Mouse (Mus musculus) fat pad, adult 2 months (tissue): ENCODE results near the gene Mtus2.
"Not testable (repeated sequence)": the region's sequence is repeated elsewhere in the genome, so short reads cannot be mapped to it uniquely, and the experiment has no call there.

Experiments used
- DNase-seq: peaks from one replicate; pipeline ENCODE4 v3.0.0-alpha.2; 2011; ENCODE audit warnings: low read depth, low spot score; ENCODE audit errors: extremely low read depth

Gene Mtus2

DNA sequence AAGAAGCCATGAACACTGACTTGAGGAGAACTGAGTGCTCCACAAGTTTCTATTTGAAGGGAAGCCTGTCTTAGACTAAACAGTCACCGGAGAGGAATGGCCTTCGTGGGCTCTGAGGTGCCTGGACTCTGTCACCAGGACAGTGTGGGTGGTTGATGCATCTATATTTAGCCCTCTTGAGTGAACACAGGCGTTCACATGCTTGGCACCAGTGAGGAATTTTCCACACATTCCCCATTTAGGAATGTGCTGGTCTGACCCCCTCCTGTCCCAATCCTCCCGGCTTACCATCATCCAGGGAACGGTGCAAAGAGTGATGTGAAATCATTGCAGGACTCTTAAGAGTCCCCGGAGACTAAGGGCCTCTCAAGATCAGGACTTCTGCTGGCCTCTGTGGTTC, 314.9 kb downstream of the Mtus2 start:
- DNase-seq, result no peak

DNA sequence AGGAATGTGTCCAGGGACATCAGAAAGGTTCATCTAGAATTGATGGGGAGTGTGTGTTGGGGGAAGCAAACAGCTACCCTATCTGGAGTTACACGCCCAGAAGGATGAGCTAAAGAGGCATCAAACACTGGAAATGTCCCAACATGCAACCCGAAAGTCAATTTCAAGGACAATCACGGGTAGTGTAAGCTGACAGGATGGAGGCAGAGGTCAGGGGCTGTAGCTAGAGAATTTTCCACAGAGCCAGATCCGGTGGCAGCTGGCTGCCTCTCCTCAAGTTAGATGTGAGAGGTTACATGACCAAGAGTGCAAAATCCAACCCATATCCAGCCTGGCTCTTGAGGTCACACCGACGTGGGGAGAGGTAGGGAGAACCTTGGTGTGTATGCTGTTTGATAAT, 315.7 kb downstream of the Mtus2 start:
- DNase-seq, result no peak

DNA sequence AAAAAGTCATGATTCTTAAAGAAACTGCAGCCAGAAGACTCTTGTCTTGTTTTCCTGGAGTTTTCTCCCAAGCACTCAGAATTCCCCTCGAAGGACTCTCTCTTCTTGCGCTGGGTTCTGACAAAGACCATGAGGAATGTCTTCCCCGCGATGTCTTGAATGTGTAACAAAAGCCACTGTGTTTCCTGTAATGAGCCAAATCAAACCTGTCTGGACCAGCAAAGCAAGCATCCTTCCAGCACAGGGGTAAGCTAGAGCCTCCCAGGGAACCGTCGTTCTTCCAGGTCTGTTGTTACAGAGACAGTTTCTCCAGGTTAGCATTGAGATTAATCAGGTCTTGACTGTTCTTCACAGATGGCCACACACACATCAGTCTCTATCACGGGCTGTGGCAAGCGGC, 321.1 kb downstream of the Mtus2 start:
- no peak for DNase-seq

DNA sequence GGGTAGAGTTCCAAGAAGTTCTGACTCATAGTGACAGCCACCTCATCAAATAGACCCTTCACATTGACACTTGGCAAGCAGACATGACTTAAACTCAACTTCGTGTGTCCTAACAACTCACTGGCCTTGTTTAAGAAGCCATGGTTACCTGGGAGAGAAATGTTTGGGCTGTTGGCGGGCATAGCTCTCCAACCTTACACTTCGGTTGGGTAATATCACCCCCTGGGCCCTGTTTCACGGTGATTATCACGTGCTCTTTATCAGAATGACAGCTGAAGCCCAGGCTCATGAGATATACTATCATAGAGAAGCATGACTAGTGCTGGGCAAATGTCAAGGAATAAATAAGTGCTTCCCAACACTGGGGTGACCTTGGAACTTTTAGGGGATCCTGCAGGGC, 323.2 kb downstream of the Mtus2 start:
- no peak for DNase-seq

DNA sequence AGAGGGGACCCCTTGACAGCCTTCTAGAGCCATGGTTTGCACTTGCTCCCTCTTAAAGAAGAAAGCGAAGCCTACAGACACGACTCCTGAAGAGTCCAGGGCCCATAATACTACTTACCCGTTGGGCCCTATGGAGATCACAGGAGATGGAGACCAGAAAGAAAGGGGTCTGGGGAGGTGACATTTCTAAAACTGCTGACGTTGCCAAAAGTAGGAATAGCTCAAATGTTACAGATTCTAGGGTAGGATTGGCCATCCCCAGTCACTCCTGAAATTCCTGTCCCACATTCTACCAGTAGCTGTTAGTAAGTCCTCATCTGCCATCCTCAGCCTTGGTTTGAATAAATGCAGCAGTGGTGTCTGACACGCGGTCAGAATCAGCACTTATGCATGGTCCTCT, 325.0 kb downstream of the Mtus2 start:
- no peak for DNase-seq

DNA sequence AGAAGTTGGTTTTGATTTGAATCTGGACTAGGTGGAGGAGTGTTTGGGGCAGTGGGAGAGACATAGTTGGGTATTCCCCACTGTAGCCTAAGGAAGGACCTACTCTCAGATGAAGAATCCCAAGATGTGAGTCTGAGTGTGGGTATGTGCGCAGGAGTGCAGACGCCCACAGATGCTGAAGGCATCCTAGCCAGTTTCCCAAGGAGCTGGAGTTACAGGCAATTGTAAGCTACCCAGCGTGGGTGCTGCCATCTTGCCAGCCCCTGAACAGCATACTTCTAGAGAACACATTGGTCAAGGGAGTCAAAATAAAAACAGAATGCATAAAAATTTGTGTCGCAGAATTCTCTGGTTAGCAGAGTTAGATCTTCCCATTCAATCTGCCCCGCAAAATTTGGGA, 325.5 kb downstream of the Mtus2 start:
- no peak for DNase-seq

DNA sequence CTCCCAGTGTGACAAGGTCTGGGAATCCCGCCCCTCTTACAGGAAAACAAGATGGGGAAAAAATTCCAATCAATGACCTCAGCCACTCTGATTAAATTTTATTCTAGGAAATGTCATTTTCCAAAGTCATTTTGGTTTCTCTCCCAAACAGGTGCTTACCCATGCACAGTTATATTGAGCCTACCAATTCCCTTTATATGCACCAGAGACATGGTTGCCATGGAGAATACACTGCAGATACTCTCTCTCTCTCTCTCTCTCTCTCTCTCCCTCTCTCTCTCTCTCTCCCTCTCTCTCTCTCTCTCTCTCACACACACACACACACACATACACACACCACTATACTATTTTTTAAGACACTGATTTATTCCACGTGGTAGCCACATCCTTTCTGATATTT, 326.1 kb downstream of the Mtus2 start:
- DNase-seq, result no peak

DNA sequence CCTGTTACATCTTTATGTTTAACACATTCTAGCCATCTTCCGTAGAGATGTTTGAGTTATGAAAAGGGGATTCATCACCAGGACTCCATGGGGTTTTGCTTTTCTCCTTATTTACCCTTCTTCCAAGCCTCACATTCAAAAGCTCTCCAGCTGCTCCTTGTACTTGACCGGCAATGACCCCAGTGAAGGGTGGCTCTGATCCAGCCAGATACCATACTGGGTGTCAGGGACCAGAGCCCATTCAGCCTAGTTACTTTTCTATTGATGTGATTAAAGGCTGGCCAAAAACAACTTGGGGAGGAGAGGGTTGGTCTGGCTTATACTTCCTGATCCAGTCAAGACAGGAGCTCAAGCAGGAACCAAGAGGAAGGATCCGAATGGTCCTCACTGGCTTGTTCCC, 326.5 kb downstream of the Mtus2 start:
- DNase-seq, result no peak

DNA sequence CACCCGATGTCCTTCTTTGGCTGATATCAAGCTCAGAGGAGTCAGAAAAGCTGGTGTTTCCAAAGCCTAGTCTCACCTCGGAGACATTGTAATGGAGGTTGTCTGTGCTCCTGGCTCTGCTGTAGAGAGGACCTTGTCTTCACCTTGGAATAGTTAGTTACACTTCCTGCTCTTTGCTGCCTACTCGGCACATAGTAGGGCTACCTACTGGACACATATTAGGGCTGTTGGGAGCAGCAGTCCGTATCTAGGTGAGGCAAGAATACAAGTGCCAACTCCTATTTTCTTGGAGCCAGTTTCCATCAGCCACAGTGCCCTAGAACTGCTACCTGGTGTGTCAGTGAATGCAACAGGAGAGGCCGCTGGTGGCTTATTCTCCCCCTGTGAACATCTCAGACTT, 330.4 kb downstream of the Mtus2 start:
- no peak for DNase-seq

DNA sequence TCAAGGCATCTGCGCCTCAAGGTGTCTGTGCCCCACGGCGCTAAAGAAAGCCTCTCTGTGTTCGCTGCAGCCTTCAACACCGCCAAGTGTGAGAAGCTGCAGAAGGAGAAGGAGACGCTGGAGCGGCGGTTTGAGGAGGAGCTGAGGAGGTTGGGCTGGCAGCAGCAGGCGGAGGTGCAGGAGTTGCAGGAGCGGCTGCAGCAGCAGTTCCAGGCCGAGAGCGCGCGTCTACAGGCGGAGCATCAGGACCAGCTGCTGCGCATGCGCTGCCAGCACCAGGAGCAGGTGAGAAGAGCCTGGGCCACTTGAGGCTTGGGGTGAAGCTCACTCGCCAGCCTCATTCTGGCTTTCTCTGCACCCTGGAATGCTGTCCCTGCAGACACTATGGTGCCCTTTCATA, 331.7 kb downstream of the Mtus2 start:
- DNase-seq, result no peak

DNA sequence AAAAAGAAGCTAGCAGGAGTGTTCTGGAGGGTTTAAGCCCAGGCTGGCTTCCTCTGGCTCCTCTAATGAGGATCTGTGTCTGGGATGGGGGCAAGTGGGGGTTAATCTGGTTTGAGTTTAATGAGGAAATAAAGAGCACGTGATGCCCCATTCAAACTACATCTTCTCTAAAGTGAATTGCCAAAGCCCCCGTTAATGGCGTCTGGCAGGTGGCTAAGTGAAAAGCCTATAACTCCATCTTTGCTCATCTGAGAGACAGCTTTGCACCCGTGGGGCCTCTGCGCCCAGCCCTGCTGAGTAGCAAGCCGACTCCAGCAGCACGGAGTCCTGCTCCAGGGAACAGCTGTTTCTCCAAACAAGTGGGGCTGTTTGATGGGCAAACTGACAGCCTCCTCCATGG, 332.8 kb downstream of the Mtus2 start:
- DNase-seq, result no peak

DNA sequence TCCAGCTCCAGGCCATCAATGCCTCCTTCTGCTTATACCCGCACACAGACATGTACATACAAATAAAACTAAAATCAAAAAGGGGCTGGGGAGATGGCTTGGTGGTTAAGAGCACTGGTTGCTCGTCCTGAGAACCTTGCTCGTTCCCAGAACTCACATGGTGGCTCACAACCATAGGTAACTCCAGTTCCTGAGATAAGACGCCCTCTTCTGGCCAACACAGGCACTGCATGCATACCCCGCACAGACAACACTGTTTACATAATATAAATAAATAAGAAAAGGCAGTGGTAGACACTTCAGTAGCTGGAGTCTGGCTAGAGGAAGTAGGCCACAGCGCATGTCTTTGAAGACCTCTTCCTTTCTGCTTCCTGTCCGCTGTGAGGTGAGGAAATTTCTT, 335.7 kb downstream of the Mtus2 start:
- DNase-seq, result no peak

DNA sequence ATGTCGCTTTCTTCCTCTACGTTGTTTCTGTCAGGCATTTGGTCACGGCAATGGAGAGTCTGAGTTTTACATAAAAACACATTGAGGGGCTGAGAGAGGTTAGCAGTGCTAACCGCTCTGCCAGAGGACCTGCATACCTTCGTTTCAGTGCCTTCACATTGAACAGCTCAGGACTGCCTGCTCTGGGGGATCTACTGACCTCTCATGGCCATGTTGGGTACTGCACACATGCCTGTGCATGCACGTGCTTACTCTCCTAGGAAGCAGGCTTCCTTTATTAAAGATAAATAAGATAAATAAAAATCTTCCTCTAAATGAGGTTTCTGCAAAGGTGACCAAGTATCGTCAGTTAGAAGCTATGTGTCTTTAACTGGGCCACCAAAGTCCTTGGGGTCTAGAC, 336.2 kb downstream of the Mtus2 start:
- no peak for DNase-seq

DNA sequence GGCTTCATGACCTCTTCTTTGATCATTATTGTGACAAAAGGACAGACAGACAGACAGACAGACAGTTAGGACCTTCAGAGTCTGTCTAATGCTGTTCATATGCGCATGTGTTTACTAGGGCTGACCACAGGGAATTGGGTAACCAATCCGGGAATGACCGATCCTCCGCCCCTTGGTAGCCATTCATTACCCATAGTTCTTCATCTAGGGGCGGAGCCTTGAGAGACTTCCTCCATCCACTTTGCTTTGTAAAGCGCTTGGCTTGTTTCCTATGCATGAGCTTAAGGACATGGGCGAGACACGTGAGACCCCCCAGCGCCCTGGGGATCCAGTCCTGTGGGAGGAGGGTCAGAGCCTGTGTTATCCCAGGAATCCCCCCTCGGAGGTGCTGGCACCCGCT, 345.8 kb downstream of the Mtus2 start:
- no peak for DNase-seq

DNA sequence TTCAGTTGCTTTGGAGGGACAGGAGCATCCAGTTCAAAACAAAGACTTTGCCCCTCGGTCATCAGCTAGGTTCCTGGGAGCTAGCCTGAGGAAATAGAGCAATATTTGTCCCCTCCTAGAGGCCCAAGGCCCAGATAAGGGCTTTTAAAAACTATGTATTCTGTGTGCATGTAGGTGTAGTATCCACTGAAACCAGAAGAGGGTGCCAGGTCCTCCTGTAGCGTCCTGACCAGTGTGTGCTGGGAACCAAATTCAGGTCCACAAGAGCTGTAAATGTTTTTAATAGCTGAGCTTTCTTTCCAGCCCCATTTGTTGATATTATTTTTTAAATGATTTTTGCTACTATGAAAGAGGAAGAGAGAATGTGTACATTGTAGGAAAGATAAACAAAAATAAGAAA, 347.0 kb downstream of the Mtus2 start:
- DNase-seq, result no peak

DNA sequence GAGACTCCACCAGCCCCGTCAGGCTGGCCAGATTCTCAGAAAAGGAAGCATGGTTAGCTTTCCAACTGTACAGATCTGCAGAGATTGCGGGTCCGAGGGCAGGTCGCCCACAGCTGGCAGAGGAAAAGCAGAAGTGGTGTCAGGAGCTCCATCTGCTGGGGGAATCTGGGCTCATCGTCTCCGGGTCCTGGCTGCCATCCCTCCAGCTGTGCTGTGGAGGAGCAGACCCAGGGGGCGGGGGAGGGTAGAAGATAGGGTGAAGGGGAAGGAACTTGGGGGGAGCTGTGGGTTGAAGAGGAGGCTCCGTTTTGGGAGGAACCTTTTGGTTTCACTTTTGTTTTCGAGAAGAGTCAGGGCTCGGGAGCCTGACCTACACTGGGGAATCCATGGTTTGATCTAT, 353.7 kb downstream of the Mtus2 start:
- DNase-seq, result no peak

DNA sequence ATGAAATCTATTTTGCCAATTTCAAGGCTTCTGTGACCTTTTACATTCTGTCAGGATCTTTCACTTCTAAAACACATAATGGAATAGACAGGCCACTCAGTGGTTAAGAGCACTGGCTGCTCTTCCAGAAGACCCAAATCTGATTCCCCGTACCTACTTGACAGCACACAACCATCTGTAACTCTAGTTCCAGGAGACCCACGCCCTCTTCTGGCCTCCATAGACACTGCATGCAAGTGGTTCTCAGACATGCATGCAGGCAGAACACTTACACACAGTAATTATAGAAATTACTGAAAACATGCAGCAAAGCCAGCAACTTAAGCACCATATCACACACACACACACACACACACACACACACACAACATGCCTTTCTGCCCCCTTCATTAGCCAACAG, 355.3 kb downstream of the Mtus2 start:
- DNase-seq, result no peak

DNA sequence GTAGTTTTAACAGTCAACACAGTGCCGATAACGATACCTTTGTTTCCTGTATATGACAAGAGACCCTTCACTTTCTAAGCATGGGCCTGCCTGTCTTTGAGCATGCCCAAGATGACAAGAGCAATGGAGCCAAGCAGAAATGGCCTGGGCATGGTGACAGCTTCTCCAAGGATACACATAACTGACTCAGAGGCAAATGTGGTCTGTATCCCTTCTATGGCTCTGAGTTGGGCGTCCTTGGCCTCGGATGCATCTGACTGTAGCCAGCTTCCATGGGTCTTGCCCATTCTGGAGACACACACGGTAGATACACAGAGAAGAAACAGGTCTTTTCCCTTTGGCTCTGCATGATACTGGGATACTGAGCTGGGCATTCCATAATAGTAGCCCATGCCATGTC, 357.8 kb downstream of the Mtus2 start:
- no peak for DNase-seq

DNA sequence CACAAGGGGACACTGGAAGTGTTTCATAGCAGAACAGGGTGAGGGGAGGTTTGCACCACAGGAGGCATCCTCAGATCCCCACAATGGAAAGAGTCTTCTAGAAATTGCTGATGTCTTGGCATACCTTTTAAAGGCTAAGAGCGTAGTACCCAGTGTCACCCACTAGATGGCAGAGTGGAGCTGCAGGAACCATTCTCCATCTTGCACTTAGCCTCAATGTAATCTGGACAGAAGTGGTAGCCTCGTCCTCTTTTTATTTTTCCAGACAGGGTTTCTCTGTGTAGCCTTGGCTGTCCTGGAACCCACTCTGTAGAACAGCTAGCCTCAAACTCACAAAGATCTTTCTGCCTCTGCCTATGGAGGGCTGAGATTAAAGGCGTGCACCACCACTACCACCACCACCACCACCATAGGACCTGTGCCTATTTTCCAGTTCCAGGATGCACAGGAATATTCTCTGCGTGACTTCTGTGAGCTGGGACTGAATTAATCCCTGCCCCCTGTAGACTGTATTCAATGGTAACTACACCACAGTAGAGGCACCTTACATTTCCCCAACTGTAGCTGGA, 368.3 kb downstream of the Mtus2 start:
- no peak for DNase-seq

DNA sequence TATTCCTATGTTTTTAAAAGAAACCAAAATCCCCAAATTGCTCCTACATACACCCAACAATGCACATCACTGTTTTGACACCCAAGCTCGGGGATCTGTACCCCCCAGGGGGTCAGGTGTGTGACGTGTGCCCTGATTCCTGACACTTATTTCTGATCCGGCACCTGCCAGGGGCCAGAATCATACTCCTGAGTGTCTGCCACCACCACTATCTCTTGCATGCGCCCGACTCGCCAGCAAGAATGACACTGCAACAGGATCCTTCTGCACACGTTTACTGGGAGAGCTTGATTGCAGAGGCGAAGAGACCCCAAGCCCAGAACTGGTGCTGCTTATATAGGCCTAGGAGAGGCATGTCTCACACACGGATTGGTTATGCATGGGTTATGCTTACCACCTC, 369.2 kb downstream of the Mtus2 start:
- DNase-seq, result not testable (repeated sequence)

DNA sequence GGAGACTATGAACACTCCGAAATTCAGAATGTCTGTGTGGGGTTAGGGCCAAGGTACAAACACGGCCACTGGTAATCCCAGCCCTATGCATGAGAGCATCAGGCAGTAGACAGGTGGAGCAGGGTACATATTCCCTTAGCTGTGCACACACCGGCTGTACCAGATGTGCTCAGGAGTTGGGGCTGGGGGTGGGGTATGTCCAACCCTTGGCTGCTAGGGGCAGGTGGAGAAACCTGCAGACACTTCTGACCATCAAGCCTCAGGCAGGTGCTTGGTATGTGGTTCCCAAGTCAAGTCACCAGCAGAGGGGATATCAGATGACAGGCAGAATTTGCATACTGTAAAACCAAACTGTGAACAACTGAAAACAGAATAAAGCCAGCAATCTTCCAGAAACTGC, 371.9 kb downstream of the Mtus2 start:
- DNase-seq, result no peak

DNA sequence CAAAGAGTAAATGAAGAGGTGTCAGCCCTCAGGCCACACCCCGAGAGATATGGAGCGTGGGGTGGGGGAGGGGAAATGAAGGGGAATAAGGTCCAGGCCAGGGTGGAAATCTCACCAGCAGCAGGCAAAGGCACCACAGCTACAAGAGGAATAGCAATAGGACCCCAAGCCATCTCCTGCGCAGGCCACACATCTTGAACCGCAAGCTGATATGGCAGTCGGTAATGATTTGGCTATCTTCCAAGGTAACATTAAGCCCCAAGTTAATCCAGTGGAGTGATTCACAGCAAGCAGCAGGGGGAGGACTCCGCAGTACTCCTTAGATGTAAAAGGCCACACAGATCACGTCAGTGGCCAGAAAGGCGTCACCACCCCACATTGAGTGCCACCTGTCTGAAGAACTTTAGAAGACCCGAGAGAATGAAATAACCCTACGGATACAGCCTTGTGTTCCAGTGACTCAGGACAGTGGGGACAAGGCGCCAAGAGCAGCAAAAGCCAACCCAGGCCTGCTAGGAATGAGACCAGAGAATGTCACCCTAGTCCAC, 374.2 kb downstream of the Mtus2 start:
- no peak for DNase-seq

DNA sequence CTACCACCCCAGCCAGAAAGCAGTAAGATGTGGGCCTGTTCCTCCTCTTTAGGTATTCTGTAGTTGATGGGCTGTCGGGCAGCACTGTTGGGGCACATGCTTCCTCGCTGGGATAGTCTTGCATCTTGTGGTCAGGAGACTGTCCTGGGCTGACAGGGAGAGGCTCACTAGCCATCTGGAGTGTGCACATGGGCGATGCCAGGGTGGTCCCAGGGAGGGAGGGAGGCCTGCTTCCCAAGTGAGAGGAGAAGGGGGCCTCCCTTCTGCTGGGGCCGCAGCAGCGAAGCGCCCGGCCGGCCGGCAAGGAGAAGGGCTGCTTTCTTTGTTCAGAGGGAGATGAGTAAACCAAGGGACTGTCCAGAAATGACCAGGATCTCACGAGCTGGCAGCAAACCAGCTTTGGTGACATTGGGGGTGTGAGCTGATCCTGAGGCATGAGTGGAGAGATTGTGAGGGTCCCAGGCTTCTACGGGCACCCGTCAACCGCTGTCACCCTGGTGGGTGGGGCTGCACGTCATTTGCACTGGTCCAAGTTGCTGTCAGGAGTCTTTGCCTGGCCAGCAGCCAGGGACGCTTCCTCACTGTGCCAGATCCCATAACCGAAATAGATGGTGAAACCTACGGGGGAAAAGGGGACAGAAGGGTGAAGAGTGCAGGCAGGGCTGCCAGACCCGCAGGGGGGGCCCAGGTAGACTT, 375.0 kb downstream of the Mtus2 start:
- no peak for DNase-seq
